Mouse (Mus musculus): ENCODE data around the gene Cog8. TPM values are rescaled to one million over a fixed set of nuclear protein-coding genes. Genes with fewer than 3 reads are reported as not detected.
A peak's percentile ranks its signal among the peaks of the same experiment; 100 is the strongest.
"Not testable (repeated sequence)": the region's sequence is repeated elsewhere in the genome, so short reads cannot be mapped to it uniquely, and the experiment has no call there.

The Cog8 gene
- polyA plus RNA-seq, 1 experiment = 47.1 TPM

DNA sequence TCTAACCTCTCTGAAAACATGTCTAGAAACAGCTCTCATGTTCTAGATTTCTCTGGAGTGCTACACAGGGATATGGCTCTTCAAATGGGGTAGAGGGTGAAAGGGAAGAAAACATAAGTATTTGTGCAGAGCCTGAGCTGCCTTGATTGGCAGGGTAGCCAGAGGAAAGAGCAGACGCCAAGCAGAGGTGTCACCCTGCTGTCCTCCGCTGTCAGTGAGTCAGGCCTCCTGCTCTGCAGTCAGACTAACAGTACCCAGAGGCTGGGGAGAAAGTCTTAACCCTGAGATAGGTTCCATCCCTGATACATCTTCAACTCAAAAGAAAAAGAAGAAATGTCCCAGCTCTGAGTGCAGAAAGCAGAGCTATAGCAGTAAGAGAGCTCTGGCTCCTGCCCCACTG, 43.8 kb downstream of the Cog8 start:
- no peaks in the 10 kb centered on the region for H3K27me3 ChIP-seq (ENCODE audit: control insufficient read depth, insufficient read depth, low read length)
- H3K4me1 ChIP-seq (ENCODE audit: control insufficient read depth, insufficient read depth, low read length) = no peaks in the 10 kb centered on the region
- TF ChIP-seq CTCF (IDR thresholded peaks at IDR 0.05; ENCODE audit: borderline replicate concordance, insufficient read depth, low read depth, low read length) (no peak), POLR2A (IDR thresholded peaks at IDR 0.05; ENCODE audit: borderline replicate concordance, insufficient read depth, low read length) (no peak)
- 71% methylated on average over 2 of the region's 2 CpGs for WGBS
- H3K27ac ChIP-seq (ENCODE audit: insufficient read depth, low read length) = no peak overlapping the region
- H3K4me3 ChIP-seq (replicated peaks; ENCODE audit: insufficient read depth, low read depth, low read length) = no peak overlapping the region
- DNase-seq = no peak

DNA sequence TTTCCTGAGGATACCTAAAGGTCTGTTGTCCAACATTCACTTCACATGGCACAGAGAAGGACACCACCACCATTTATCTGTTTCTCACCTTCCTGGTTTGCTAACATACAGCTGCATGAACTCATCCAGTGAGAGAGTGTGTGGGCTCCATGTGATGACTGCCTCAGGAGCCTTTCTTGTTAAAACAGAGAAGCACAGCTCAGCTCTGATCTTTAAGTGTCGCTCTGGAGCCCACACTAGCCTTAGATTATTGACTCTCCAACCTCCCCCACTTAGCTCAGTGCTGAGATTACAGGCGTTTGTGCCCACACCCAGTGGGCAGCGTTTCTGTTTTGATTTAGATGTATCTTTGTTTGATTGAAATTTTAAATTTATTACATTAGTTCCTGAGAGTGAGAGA, 48.7 kb downstream of the Cog8 start:
- Histone ChIP-seq H3K4me1 (ENCODE audit: control insufficient read depth, insufficient read depth, low read length) (no peaks in the 10 kb centered on the region), H3K4me3 (replicated peaks; ENCODE audit: insufficient read depth, low read depth, low read length) (no peak overlapping the region), H3K27me3 (ENCODE audit: control insufficient read depth, insufficient read depth, low read length) (no peaks in the 10 kb centered on the region), H3K27ac (ENCODE audit: insufficient read depth, low read length) (no peak overlapping the region)
- 91% methylated on average over 3 of the region's 3 CpGs for WGBS
- TF ChIP-seq POLR2A (IDR thresholded peaks at IDR 0.05; ENCODE audit: borderline replicate concordance, insufficient read depth, low read length) = no peak
- no peak for TF ChIP-seq CTCF (IDR thresholded peaks at IDR 0.05; ENCODE audit: borderline replicate concordance, insufficient read depth, low read depth, low read length)
- no peak for DNase-seq

DNA sequence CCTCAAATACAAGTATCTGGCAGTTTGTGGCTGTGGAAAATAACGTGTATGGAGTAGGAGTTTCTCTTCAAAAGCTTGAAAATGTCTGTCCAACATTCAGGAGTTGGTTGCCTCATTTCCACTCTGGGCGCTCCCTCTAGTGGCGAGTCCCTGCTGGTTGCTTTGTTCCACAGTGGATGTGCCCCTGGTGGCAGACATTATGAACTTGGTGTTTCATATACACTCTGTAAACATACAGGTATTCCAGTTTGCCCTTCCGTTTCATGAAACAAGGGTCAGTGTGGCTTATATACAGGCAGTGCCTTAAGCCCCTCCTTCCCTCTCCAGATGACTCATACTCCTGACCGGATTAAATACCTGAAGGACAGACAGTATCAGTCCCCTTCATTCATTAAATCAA, 54.0 kb downstream of the Cog8 start:
- no peak overlapping the region for H3K27ac ChIP-seq (ENCODE audit: insufficient read depth, low read length)
- peak; percentile 78 to 85 for DNase-seq
- peak; percentile 100 for TF ChIP-seq CTCF (IDR thresholded peaks at IDR 0.05; ENCODE audit: borderline replicate concordance, insufficient read depth, low read depth, low read length)
- no peak for TF ChIP-seq POLR2A (IDR thresholded peaks at IDR 0.05; ENCODE audit: borderline replicate concordance, insufficient read depth, low read length)
- no peak overlapping the region for H3K4me3 ChIP-seq (replicated peaks; ENCODE audit: insufficient read depth, low read depth, low read length)
- no peaks in the 10 kb centered on the region for H3K27me3 ChIP-seq (ENCODE audit: control insufficient read depth, insufficient read depth, low read length)
- no peaks in the 10 kb centered on the region for H3K4me1 ChIP-seq (ENCODE audit: control insufficient read depth, insufficient read depth, low read length)
- WGBS = 26% methylated on average over 5 of the region's 5 CpGs

DNA sequence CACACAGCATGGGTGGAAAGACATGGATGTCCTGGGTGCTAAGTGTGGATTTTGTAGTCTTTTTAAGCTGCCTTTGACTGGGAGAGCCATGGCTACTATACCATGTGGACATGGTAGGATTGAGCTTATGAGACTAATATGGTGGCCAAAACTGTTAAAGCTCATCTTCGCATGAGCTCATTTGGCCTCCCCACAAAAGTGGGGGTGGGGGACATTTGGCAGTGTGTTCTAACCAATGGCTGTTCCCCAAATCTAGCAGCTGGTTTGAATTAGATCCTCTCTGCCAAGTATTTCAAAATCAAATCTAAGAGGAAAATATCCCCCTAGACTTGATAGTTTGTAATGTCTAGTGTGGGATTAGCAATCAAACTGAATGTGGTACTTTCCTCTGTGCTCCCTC, 57.4 kb downstream of the Cog8 start:
- Histone ChIP-seq H3K4me3 (replicated peaks; ENCODE audit: insufficient read depth, low read depth, low read length) (no peak overlapping the region), H3K27me3 (ENCODE audit: control insufficient read depth, insufficient read depth, low read length) (no peaks in the 10 kb centered on the region), H3K4me1 (ENCODE audit: control insufficient read depth, insufficient read depth, low read length) (no peaks in the 10 kb centered on the region), H3K27ac (ENCODE audit: insufficient read depth, low read length) (no peak overlapping the region)
- TF ChIP-seq POLR2A (IDR thresholded peaks at IDR 0.05; ENCODE audit: borderline replicate concordance, insufficient read depth, low read length) (no peak), CTCF (IDR thresholded peaks at IDR 0.05; ENCODE audit: borderline replicate concordance, insufficient read depth, low read depth, low read length) (no peak)
- 29% methylated on average over 1 of the region's 1 CpGs for WGBS
- no peak for DNase-seq

DNA sequence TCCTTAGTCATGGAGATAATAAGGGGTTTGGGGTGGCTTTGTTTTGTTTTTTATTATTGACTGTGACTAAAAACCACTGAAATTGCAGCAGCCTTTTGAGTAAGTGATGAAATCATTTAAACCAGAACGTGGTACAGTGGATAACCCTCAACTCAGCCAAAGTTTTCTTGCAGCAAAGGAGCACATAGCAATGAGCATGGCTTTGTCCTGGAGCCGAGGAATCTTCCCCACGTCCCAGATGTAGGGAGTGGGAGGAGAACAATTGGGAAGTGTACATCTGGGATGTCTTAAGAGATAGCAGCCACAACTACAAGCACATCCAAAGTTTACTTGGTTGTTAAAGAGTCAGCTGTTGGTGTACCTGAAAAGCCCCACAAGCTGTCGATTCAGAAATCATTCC, 59.1 kb downstream of the Cog8 start:
- 85% methylated on average over 4 of the region's 4 CpGs for WGBS
- Histone ChIP-seq H3K4me3 (replicated peaks; ENCODE audit: insufficient read depth, low read depth, low read length) (no peak overlapping the region), H3K27me3 (ENCODE audit: control insufficient read depth, insufficient read depth, low read length) (no peaks in the 10 kb centered on the region), H3K4me1 (ENCODE audit: control insufficient read depth, insufficient read depth, low read length) (no peaks in the 10 kb centered on the region), H3K27ac (ENCODE audit: insufficient read depth, low read length) (no peak overlapping the region)
- no peak for DNase-seq
- TF ChIP-seq POLR2A (IDR thresholded peaks at IDR 0.05; ENCODE audit: borderline replicate concordance, insufficient read depth, low read length) = no peak
- TF ChIP-seq CTCF (IDR thresholded peaks at IDR 0.05; ENCODE audit: borderline replicate concordance, insufficient read depth, low read depth, low read length) = no peak

DNA sequence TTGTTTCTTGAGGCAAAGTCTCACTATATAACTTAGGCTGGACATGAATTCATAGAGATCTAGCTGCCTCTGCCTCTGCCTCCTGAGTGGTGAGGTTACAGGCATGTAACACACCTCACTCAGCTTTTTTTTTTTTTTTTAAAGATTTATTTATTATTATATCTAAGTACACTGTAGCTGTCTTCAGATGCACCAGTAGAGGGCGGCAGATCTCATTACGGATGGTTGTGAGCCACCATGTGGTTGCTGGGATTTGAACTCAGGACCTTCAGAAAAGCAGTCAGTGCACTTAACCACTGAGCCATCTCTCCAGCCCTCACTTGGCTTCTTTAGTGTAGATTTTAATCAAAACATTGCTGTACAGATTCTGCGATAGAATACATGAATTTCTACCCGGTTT, 60.1 kb downstream of the Cog8 start:
- H3K27ac ChIP-seq (ENCODE audit: insufficient read depth, low read length); H3K4me1 ChIP-seq (ENCODE audit: control insufficient read depth, insufficient read depth, low read length); H3K4me3 ChIP-seq (replicated peaks; ENCODE audit: insufficient read depth, low read depth, low read length); DNase-seq; H3K27me3 ChIP-seq (ENCODE audit: control insufficient read depth, insufficient read depth, low read length): not testable (repeated sequence)
- 90% methylated on average over 4 of the region's 4 CpGs for WGBS

Other genes starting within 250 kb of the Cog8 start
- gene Has3, start 186.4 kb downstream of the Cog8 start, polyA plus RNA-seq (2012; rRNA removed) = 1.5 and 1.7 TPM in 2 replicates
- gene Utp4, start 163.1 kb downstream of the Cog8 start, polyA plus RNA-seq (2012; rRNA removed) = 24.7 and 26.3 TPM in 2 replicates
- gene Sntb2, start 120.9 kb downstream of the Cog8 start, polyA plus RNA-seq (2012; rRNA removed) = 5.5 and 5.8 TPM in 2 replicates
- 111 TPM in 2 replicates for gene Vps4a, start 25.5 kb downstream of the Cog8 start, polyA plus RNA-seq (2012; rRNA removed)
- gene Pdf, start 8.1 kb downstream of the Cog8 start, polyA plus RNA-seq (2012; rRNA removed) = 34.0 and 34.2 TPM in 2 replicates
- 44.6 and 51.0 TPM in 2 replicates for gene Nip7, start 188 bp upstream of the Cog8 start, polyA plus RNA-seq (2012; rRNA removed)
- gene Tmed6, start 9.0 kb upstream of the Cog8 start, polyA plus RNA-seq (2012; rRNA removed) = not detected in 2 replicates
- 31.7 and 33.3 TPM in 2 replicates for gene Terf2, start 39.9 kb upstream of the Cog8 start, polyA plus RNA-seq (2012; rRNA removed)
- gene Cyb5b, start 94.0 kb upstream of the Cog8 start, polyA plus RNA-seq (2012; rRNA removed) = 87.2 and 90.3 TPM in 2 replicates
- 37.5 and 41.1 TPM in 2 replicates for gene Nfat5, start 236.8 kb upstream of the Cog8 start, polyA plus RNA-seq (2012; rRNA removed)